Mouse (Mus musculus) thymus, postnatal 14 days (tissue): ENCODE data around the gene Arl15.

ENCODE experiments used
- DNase-seq: peaks from one replicate; pipeline ENCODE4 v3.0.0; 2021

Gene Arl15

GRCm38 (mm10) chr13:113995490-113996236 is 201.4 kb downstream of the Arl15 start:
- no peak for DNase-seq

GRCm38 (mm10) chr13:113998811-113999210 is 204.5 kb downstream of the Arl15 start:
- DNase-seq = no peak

- DNase-seq = no peak
These were observed 209.2 kb downstream of the Arl15 start for GRCm38 (mm10) chr13:114003463-114003862.

- DNase-seq = no peak
These were observed 209.9 kb downstream of the Arl15 start for GRCm38 (mm10) chr13:114004191-114004590.

DNA sequence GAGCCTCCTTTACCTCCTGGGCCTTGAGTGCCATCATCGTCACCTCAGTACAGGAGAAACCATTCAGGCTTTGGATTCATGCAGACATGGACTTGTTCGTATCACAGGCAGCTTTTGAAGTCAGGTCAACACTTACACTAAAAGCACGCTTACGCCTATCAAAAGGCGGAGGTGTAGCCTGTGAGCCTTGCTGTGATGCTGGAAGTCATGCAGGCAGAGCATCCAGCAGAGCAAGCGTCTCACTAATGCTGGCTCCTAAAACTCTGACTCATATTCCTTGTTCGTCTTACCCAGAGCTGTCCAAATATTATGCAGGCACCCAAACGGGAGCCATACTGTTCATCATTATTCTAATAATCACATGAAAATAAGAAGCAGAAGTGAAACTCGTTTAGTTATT is 215.5 kb downstream of the Arl15 start:
- DNase-seq = no peak

DNA sequence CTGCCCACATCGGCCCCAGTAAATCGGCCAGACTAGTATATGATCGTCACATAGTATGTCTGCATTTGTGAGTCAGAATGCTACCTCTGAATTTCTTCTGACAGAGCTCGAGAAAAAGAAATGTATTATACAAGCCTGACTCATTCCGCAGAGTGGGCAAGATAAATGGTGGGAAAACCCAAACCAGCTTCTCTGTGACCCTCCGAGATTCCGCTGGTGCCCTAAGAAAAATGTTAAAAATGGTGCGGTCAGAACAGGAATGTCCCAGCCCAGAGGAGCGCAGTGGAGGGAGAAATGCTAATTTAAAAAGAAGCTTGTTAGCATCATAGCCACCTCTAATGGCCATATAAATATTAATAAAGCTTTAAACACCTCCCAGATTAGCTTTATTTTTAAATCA is 216.2 kb downstream of the Arl15 start:
- DNase-seq = no peak

DNA sequence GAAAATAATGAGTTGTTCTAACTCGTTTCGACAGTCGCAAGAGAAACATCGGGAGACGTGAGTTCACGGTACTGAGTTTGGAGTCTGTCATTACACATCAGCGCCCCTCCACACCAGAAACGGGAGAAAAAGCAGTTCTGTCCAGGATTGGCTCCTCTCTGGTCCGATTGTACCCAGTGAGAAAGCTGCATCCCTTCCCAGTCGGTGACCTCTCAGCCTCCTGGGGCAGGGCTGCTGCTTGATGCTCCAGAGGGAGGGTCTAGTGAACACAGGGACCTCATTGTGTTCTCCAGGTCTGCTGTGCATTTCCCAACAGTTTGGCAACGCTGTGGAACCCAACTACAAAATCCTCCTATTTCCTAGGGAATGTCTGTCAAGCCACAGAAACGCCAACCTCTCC is 216.7 kb downstream of the Arl15 start:
- DNase-seq = no peak

- no peak for DNase-seq
These were observed 223.6 kb downstream of the Arl15 start for GRCm38 (mm10) chr13:114017928-114018327.

GRCm38 (mm10) chr13:114023541-114023940 is 229.2 kb downstream of the Arl15 start:
- no peak for DNase-seq

DNA sequence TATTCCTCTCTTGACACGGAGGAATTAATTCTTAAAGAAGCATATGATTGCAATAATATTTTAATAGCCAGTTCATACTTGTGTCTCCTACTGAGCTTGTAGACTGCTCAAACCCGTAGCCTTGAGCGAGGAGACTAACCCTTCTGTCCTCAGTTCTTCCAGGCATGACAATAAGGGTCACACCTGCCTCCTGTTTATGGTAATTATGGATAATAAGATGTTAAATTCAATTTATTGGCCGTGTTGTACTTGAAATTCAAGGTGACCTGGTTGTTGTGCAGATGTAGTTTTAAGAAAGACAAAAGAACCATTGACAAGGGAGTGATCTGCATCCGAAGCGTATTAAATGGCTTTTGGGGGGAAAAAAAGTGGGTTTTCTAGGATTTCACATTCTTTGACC is 232.0 kb downstream of the Arl15 start:
- no peak for DNase-seq

DNA sequence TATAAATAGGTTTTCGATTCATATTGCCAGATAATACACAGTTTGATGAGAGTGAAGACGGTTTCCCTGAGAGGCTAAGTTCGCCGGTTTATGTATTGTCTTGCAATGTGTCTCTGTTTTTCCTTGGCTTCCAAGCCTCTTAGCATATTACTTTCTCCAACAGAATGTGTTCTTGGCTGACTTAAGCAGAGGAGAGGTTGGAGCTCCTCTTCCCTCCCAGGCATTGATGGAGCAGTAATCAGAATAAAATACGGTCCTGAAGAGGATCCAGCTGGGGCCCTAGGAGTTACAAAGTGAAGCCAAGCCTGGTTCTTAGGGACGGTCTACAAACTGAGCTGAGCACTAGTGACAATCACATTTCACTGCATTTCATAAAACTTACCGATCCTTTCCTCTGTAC is 232.4 kb downstream of the Arl15 start:
- DNase-seq = no peak

- no peak for DNase-seq
These were observed 253.8 kb downstream of the Arl15 start for GRCm38 (mm10) chr13:114048071-114048470.

- DNase-seq = no peak
These were observed 254.4 kb downstream of the Arl15 start for GRCm38 (mm10) chr13:114048688-114049087.

DNA sequence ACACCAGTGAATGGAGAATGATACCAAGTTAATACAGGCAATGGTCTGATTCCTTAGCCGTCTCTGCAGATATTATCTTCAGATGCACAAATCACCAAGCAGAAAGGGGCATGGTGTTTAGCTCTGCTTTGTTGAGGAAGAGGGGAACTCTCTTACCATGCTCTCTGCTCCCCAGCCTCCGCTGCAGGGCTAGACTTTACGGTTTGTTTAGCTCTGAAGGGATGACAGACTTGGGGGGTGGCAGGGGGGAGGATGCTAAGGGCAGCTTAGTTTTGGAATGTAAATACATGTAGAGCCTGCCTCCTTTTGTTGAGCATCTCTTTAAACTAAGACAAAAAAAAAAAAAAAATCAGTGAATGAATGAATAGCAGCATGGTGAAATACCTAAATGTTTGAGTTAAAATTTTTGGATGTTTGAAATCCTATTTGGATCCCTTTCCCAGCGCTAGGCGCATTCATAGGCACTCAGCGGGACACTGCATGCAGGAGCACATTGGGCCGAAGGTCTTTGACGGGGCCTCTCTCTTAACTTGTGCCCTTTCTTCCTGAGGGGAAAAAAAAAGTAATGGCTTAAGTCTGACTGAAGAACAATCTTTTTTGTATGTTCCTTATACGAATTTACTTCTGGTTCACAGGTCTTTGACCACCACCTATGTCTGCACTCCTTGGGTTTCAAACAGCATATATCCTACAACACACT is 257.0 kb downstream of the Arl15 start:
- DNase-seq = no peak

DNA sequence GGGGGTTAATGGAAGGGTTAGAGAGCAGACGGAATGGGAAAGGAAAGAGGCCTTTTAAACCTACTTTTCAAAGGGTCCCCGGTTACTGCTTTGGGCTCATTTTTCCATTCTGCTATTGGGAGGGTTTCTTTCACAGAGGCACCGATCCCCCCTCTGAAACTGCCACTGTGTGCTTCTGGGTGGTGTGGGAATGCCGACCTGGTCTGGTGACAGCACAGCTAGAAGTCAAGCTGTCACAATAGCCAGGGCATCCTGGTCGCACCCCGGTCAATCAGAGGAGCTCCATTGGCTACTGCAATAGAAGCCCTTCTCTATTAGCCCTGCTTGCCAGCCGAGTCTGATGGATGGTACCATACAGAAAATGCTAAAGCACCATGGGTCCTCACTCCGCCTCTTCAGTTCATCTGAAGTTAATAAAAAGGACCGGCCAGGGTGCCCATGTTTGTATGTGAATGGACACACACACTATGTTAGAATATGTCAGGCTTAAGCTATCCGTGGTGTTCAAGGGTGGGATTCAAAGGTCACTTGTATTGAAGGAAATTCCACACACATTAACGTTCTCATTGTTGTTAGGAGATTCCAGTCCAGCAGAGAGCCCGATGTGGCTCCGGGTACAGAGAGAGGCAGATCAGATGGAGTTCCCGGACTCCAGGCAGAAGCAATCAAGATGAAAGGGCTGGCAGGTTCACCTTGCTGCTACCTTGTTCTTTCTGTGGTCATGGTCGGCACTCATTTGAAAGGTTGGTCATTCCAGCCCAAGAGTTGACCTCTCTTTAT is 258.3 kb downstream of the Arl15 start:
- DNase-seq = no peak

DNA sequence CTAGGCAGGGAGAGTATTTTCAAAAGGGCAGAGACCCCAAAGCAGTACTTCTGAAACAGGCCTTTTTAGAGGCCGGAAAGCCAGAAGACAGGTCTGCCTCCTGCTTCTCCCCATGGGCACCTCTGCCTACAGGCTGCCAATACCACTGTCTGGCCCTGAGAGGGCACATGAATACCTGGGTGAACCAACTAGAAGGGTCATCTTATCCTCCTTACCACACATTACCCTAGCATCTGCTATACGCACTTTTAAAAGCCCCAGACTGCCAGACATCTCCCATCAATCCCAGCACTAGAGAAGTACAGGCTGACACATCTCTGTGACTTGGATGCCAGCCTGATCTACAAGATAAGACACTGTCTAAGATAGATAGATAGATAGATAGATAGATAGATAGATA is 259.0 kb downstream of the Arl15 start:
- DNase-seq = no peak

DNA sequence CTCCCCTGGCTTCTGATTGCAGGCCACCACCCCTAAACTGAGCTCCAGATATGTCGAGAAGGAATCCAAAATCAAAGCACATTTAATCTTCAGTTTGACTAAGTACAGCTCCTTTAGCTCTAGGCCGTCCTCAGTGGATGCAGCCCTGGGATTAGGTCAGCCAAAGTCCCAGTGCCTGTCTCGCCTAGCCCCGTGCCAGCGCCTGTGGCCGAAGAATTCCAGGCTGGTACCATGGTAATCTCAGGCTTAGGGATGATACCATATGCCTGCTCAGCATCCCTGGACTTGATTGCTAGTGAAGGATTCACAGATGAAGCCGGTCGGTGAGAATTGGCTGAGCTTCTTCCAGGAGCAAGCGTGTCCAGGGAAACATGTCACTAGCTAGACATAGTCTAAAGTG is 261.4 kb downstream of the Arl15 start:
- no peak for DNase-seq

DNA sequence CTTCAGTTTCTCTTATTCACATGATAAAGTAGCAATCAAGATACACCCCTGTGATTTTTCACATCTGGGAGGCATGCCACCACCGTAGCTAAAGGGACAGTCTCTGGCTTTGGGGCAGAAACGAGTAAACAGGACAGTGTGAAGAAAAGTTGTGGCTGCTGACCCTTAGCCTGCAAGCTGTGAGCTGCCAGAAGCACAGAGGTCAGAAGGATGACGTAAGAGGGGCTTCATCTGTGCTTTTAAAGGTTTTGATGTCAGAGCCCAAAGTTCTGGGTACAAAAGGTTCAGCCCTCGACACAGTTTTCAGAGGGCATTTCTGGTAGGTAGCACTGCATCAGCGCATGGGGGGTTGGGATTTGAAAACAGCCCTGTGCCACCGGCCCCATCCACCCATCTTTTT is 266.0 kb downstream of the Arl15 start:
- no peak for DNase-seq

GRCm38 (mm10) chr13:114061234-114061633 is 266.9 kb downstream of the Arl15 start:
- no peak for DNase-seq

DNA sequence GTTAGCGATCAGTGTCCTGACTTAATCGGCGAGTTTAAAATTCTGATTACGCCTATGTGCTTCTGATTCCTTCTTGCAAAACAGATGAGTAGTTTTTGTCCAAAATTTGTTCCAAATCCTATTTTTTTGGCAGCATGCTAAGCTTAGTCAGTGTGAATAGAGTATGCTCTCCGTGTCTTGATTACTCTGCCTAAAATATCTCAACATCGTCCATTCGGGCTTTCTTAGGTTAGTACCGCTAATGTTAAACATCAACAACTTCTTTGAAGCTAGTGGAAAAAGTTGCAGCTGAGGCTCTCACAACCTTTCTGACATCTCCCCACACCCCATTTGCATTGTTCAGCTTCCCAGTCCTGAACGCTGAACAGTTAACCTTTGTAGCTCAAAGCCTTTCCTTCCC is 269.8 kb downstream of the Arl15 start:
- DNase-seq = no peak

DNA sequence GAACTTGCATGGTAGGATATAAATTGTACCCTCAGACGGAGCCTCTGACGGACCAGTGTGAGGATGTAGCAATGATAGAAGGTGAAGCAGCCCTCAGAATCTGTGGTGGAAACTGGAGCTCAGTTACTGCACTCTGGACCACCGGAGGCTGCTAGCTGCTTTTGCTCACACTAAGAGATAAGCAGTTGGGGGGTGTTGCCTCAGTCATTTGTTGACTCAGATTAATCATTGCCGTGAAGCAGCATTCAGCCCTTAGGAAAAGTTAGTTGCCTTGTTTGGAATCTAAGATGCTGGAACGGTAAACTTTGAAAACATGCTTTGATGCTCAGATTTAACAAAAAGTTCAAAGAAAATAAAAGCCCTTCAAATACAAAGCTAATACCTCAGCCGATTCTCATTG is 270.7 kb downstream of the Arl15 start:
- no peak for DNase-seq

DNA sequence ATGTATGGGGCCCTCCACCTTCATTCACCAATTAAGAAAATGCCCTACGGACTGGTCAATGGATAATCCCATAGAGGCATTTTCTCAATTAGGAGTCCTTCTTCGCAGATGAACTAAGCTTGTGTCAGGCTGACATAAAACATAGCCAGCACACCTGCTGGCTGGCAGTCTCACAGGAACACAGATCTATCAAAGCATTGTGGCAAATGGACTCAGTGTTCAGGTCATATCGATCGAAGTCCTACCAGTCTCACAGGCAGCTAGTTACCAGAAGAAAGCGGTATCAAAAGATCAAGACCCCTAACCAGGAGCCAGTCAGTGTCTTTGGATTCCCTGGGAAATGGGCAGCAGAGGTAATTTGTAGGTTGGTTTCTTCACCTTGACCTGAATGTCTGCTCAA is 274.1 kb downstream of the Arl15 start:
- DNase-seq = no peak

DNA sequence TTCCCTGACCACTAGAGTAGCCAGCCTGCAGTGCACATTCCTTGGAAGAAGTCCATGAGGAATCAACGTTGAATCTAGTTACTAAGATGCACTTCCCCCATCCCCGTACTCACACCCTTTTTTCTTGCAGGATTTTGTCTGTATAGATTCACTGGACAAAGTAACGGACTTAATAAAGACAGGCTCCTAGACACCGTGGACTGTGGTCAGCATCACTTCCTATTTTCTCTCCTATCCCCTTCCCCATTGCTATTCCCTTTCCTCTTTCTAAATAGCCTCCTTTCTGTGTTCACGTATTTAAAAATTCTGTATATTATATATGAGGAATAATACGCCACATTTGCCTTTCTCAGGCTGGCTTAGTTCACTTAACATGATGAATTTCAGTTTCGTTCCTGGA is 277.1 kb downstream of the Arl15 start:
- no peak for DNase-seq

DNA sequence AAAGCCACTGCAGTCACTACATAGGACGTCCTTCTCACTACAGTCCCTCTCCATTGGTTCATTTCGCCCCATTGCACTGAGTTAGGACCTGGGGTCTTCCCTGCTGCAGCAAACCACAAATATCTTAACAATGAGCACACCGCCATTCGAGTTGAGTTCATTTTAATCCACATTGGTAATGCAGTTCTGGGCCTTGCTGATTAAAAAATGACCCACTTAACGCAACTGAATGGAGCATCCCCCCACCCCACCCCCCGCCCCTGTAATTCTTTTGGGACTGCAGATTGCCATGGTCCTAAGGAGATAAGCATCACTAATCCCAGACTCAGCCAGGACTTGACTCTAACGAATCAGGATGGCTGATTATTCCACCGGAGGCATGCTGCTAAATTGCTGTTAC is 280.2 kb downstream of the Arl15 start:
- no peak for DNase-seq
